Mouse (Mus musculus) lung, adult 2 months (tissue): ENCODE data around the gene Mapk7.

ENCODE experiments used
- CTCF ChIP-seq: fragments of 200-500 bp; IDR thresholded peaks from 2 replicates; pipeline ENCODE4 v1.5.1; 2011; ENCODE audit warnings: mild to moderate bottlenecking, low read length, control low read depth; ENCODE audit not compliant: insufficient read depth
- POLR2A ChIP-seq: fragments of 200-500 bp; IDR thresholded peaks from 2 replicates; pipeline ENCODE4 v1.6.1; 2011; ENCODE audit warnings: low read depth, mild to moderate bottlenecking, control low read depth, low read length, borderline replicate concordance; ENCODE audit errors: extremely low read depth

DNA sequence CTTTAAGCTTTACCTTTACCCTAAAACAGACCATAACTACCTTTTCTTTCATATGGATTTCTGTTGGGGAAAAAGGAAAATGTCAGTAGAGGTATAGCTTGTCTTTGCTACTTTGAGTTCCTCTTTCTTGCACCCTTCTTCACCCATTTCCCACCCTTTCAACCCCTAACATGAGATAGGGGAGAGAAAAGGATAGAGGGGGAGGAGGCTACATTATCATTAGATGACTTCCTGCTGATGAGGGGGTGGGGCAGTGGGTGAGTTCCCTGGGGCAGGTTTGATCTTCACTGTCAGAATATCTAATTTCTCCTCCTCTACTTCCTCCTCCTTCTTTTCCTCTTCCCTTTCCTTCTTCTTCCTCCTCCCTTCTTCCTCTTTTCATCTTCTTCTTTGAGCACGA lies 3.3 kb upstream of the Mapk7 start:
- TF ChIP-seq POLR2A: no peak
- no peak for TF ChIP-seq CTCF
